Mouse (Mus musculus): ENCODE measurements around the gene Twnk.

GRCm38 (mm10) chr19:45003740-45004516, 1.5 kb upstream of the Twnk start:
- TF ChIP-seq CTCF (IDR thresholded peaks at IDR 0.05; ENCODE audit: control insufficient read depth, insufficient read depth, low read length), result no peak
- TF ChIP-seq POLR2A (IDR thresholded peaks at IDR 0.05; ENCODE audit: borderline replicate concordance, control insufficient read depth, low read depth, low read length), result no peak

All from bone marrow, adult 2 months (tissue).